Mouse (Mus musculus): ENCODE data around the gene Ywhab.

The Ywhab gene

DNA sequence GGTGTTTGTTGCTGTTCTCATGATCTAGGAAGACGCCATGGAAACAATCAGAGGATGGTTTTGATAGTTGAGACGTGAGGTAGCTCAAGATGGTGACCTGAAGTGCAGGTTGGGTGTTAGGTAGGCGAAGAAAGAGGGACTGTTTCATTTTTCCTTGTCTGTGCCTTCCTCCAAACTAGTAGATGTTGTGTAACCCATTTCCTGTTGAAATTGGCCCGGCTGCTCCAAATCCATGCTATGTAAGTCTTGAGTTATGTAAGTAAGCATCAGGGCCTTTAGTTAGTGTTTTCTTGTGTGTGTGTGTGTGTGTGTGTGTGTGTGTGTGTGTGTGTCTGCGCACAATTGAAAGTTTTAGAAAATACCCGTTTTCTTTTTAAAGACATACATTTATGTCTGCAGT is 14.5 kb downstream of the Ywhab start:
- DNase-seq (ENCODE audit: low spot score in 2 of 2), result no peak

GRCm38 (mm10) chr2:164010496-164010895 is 15.7 kb downstream of the Ywhab start:
- DNase-seq (ENCODE audit: low spot score in 2 of 2), result no peak

- DNase-seq (ENCODE audit: low spot score in 2 of 2), result no peak
Observed at GRCm38 (mm10) chr2:164010944-164011343, 16.2 kb downstream of the Ywhab start.

DNA sequence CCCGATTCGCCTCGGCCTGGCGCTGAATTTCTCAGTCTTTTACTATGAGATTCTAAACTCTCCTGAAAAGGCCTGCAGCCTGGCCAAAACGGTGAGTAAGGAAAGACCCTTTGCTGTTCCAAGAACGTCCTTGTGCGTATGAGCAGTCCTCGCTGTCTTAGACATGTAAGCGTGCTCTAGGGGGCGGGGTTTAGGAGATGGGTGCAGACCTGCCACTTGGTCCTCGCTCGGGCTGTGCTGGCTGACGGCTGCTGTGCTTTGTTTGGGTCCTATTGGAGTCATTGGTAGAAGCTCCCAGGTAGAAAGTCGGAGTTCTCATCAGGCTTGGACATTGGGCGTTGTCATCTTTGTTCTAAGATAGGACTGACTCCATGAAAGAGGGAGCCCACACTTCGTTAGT is 20.5 kb downstream of the Ywhab start:
- no peak for DNase-seq (ENCODE audit: low spot score in 2 of 2)

GRCm38 (mm10) chr2:164018910-164019309 is 24.1 kb downstream of the Ywhab start:
- DNase-seq (ENCODE audit: low spot score in 2 of 2), result no peak

GRCm38 (mm10) chr2:164019943-164020342 is 25.2 kb downstream of the Ywhab start:
- DNase-seq (ENCODE audit: low spot score in 2 of 2), result no peak

DNA sequence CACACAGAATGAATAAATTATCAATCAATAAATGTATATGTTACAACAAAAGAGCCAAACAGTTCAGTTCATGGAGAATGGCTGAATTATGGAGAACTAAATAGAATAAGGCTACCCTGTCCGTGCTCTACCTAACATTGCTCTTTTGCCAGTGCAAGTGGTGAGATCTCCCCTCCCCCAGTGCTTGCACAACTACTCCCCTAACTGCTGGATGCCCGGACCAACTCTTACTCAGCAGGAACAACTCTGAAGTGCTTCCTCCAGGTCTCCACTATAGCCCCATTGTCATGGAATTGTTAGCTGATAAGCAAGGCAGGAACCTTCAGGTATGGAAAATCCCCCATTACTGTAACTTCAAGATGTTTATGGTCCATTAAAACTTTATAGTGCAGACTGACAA is 27.3 kb downstream of the Ywhab start:
- DNase-seq (ENCODE audit: low spot score in 2 of 2), result no peak

DNA sequence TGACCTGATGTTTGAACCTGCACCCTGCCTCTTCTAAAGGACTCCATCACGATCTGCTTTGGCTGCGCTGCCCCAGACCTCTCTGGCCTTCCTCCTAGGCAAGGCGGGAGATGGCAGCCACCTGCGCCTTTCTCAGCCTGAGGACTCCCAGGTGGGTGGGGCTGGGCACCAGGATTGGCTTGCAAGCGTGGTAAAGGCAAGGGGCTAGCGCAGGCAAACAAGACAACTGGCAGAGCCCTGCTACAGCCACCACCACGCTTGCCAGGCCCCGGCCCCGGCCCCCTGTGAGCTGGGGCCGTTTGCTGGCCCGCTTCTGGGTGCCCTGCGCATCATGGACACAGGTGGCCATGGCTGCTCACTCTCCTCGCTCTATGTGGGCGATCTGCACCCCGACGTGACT is 30.4 kb downstream of the Ywhab start, which contains the start of gene Pabpc1l:
TSS of gene Pabpc1l (plus strand) at position 301 of the 400 bp plus-strand sequence.
- no peak for DNase-seq (ENCODE audit: low spot score in 2 of 2)

DNA sequence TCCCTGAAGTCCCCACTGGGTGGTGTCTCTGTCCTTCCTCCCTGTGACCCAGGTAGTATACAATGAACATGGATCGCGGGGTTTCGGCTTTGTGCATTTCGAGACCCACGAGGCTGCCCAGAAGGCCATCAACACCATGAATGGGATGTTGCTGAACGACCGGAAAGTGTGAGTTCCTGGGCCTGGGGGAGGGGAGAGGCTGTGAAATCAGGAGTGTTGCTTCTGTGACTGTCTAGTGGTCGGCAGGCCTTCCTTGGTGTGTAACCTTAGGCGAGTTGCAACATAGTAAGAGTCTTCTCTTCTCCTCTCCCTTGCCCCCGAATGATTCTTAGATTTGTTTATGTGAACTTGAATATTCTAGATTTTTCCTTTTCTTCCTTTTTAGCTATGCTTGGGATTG is 36.4 kb downstream of the Ywhab start:
- DNase-seq (ENCODE audit: low spot score in 2 of 2), result no peak

DNA sequence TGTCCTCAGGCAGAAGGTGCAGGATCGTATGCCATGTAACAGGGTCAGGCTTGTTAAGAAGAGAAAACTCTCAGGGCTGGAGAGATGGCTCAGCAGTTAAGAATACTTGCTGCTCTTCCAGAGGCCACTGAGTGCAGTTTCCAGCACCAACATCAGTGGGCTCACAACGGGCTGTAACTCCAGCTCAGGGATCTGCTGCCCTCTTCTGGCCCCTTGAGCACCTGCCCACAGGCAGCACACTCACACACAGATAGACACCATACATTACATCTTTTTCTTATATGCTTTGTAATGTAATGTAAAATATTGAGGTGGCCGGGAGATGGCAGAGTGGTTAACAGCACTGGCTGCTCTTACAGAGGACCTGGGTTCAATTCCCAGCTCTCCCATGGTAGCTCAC is 38.2 kb downstream of the Ywhab start:
- no peak for DNase-seq (ENCODE audit: low spot score in 2 of 2)

DNA sequence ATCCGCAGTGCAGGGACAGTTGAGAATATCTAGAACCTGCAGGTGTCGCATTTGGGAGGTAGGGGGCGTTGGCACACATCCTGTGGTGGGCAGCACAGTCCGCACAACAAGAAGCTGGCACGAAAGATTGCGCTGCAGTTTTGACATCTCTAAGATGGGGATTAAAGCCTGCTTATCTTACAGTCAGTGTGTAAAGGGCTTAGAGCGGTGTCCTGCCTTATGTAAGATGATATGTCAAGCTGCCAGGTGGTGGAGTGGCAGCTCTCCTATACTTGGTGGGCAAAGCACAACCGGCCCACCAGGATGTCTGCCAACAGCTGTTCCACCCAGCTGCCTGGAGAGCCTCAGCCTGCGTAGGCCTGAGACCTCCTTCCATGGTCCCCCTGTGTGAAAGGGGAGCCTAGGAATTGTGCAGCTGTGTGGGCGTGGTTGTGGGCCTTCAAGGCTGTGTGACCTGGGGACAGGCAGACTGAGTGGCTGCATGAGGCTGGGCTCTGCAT is 41.8 kb downstream of the Ywhab start:
- no peak for DNase-seq (ENCODE audit: low spot score in 2 of 2)

DNA sequence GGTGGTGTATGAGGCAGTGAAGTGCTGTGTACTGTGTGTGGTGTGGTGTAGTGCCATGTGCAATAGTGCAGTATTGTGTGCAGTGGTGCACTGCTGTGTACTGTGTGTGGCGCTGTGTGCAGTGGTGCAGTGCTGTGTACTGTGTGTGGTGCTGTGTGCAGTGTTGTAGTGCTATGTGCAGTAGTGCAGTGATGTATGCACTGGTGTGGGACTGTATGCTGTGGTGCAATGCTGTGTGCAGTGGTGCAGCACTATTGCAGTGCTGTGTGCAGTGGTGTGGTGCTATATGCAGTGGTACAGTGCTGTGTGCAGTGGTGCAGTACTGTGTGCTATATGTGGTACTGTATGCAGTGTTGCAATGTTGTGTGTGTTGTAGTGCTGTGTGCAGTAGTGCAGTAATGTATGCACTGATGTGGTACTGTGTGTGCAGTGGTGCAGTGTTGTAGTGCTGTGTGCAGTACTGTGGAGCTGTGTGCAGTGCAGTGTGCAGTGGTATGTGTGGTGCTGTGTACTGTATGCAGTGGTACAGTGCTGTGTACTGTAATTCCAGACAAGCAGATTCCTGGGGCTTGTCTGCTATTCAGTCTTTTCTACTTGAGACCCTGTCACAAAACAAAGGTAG is 43.8 kb downstream of the Ywhab start:
- no peak for DNase-seq (ENCODE audit: low spot score in 2 of 2)

- peak in 1 of 2 experiments; percentile 15 for DNase-seq (ENCODE audit: low spot score in 2 of 2)
Observed at GRCm38 (mm10) chr2:164040949-164041348, 46.2 kb downstream of the Ywhab start.

- DNase-seq (ENCODE audit: low spot score in 2 of 2), result no peak
Observed at GRCm38 (mm10) chr2:164041523-164041922, 46.8 kb downstream of the Ywhab start.

- DNase-seq (ENCODE audit: low spot score in 2 of 2), result peak; percentile 57 to 66
Observed at GRCm38 (mm10) chr2:164047197-164047690, 52.5 kb downstream of the Ywhab start.

- no peak for DNase-seq (ENCODE audit: low spot score in 2 of 2)
Observed at GRCm38 (mm10) chr2:164053767-164054166, 59.0 kb downstream of the Ywhab start.

- no peak for DNase-seq (ENCODE audit: low spot score in 2 of 2)
Observed at GRCm38 (mm10) chr2:164054671-164055070, 59.9 kb downstream of the Ywhab start.

GRCm38 (mm10) chr2:164059634-164060235 is 65.0 kb downstream of the Ywhab start:
- DNase-seq (ENCODE audit: low spot score in 2 of 2), result no peak
